Mouse (Mus musculus): ENCODE measurements around the gene Ankdd1b. TPM values are rescaled to one million over a fixed set of nuclear protein-coding genes. Genes with fewer than 3 reads are reported as not detected.

The Ankdd1b gene
- total and polyA plus RNA-seq, 2 experiments from 2014 or later, result 0.88 to 1.2 TPM

- Histone ChIP-seq H3K9me3 (replicated peaks; ENCODE audit: control insufficient read depth, low read length) (no peaks in the 10 kb centered on the region), H3K4me1 (ENCODE audit: control insufficient read depth, insufficient read depth) (no peaks in the 10 kb centered on the region), H3K9ac (replicated peaks; ENCODE audit: low read depth, low read length) (no peak overlapping the region), H3K36me3 (replicated peaks; ENCODE audit: control insufficient read depth, insufficient read depth, low read length) (no peaks in the 10 kb centered on the region), H3K4me2 (ENCODE audit: low read depth, low read length) (no peak overlapping the region), H3K4me3 (ENCODE audit: low read depth, low read length) (no peak overlapping the region), H3K27me3 (ENCODE audit: control insufficient read depth, insufficient read depth, low read length) (no peaks in the 10 kb centered on the region), H3K27ac (ENCODE audit: low read depth) (no peak overlapping the region)
- 63% methylated on average over 3 of the region's 3 CpGs for WGBS
- DNase-seq (ENCODE audit: low spot score) (no peak), ATAC-seq (ENCODE audit: insufficient read depth, low read depth) (no peak)
- no peak for TF ChIP-seq CTCF (IDR thresholded peaks at IDR 0.05; ENCODE audit: low read depth)
- TF ChIP-seq EP300 (IDR thresholded peaks at IDR 0.05; ENCODE audit: low read depth), result no peak
Observed at GRCm38 (mm10) chr13:96426044-96426443, 45.0 kb downstream of the Ankdd1b start.

- H3K27me3 ChIP-seq (ENCODE audit: control insufficient read depth, insufficient read depth, low read length), result no peaks in the 10 kb centered on the region
- H3K9ac ChIP-seq (replicated peaks; ENCODE audit: low read depth, low read length), result no peak overlapping the region
- H3K27ac ChIP-seq (ENCODE audit: low read depth), result no peak overlapping the region
- TF ChIP-seq CTCF (IDR thresholded peaks at IDR 0.05; ENCODE audit: low read depth) (no peak), EP300 (IDR thresholded peaks at IDR 0.05; ENCODE audit: low read depth) (no peak)
- H3K4me2 ChIP-seq (ENCODE audit: low read depth, low read length), result no peak overlapping the region
- no peaks in the 10 kb centered on the region for H3K4me1 ChIP-seq (ENCODE audit: control insufficient read depth, insufficient read depth)
- H3K9me3 ChIP-seq (replicated peaks; ENCODE audit: control insufficient read depth, low read length), result no peaks in the 10 kb centered on the region
- WGBS, result 89% methylated on average over 12 of the region's 12 CpGs
- no peak for DNase-seq (ENCODE audit: low spot score)
- no peaks in the 10 kb centered on the region for H3K36me3 ChIP-seq (replicated peaks; ENCODE audit: control insufficient read depth, insufficient read depth, low read length)
- no peak overlapping the region for H3K4me3 ChIP-seq (ENCODE audit: low read depth, low read length)
- no peak for ATAC-seq (ENCODE audit: insufficient read depth, low read depth)
Observed at GRCm38 (mm10) chr13:96424496-96425274, 46.3 kb downstream of the Ankdd1b start.

GRCm38 (mm10) chr13:96421230-96421629 lies 49.8 kb downstream of the Ankdd1b start:
- no peak for TF ChIP-seq EP300 (IDR thresholded peaks at IDR 0.05; ENCODE audit: low read depth)
- no peak for TF ChIP-seq CTCF (IDR thresholded peaks at IDR 0.05; ENCODE audit: low read depth)
- Histone ChIP-seq H3K36me3 (replicated peaks; ENCODE audit: control insufficient read depth, insufficient read depth, low read length) (peaks cover 5% of the 10 kb centered on the region), H3K9ac (replicated peaks; ENCODE audit: low read depth, low read length) (no peak overlapping the region), H3K4me1 (ENCODE audit: control insufficient read depth, insufficient read depth) (no peaks in the 10 kb centered on the region), H3K4me3 (ENCODE audit: low read depth, low read length) (no peak overlapping the region), H3K9me3 (replicated peaks; ENCODE audit: control insufficient read depth, low read length) (no peaks in the 10 kb centered on the region), H3K27ac (ENCODE audit: low read depth) (no peak overlapping the region), H3K27me3 (ENCODE audit: control insufficient read depth, insufficient read depth, low read length) (no peaks in the 10 kb centered on the region), H3K4me2 (ENCODE audit: low read depth, low read length) (no peak overlapping the region)
- ATAC-seq (ENCODE audit: insufficient read depth, low read depth), result no peak
- DNase-seq (ENCODE audit: low spot score), result no peak

- Histone ChIP-seq H3K36me3 (replicated peaks; ENCODE audit: control insufficient read depth, insufficient read depth, low read length) (peaks cover 31% of the 10 kb centered on the region), H3K27me3 (ENCODE audit: control insufficient read depth, insufficient read depth, low read length) (no peaks in the 10 kb centered on the region), H3K9ac (replicated peaks; ENCODE audit: low read depth, low read length) (no peak overlapping the region), H3K4me1 (ENCODE audit: control insufficient read depth, insufficient read depth) (no peaks in the 10 kb centered on the region), H3K4me2 (ENCODE audit: low read depth, low read length) (no peak overlapping the region), H3K27ac (ENCODE audit: low read depth) (no peak overlapping the region), H3K4me3 (ENCODE audit: low read depth, low read length) (no peak overlapping the region), H3K9me3 (replicated peaks; ENCODE audit: control insufficient read depth, low read length) (no peaks in the 10 kb centered on the region)
- DNase-seq (ENCODE audit: low spot score) (no peak), ATAC-seq (ENCODE audit: insufficient read depth, low read depth) (no peak; the same call in 1 of the 2 replicates)
- no peak for TF ChIP-seq EP300 (IDR thresholded peaks at IDR 0.05; ENCODE audit: low read depth)
- TF ChIP-seq CTCF (IDR thresholded peaks at IDR 0.05; ENCODE audit: low read depth), result no peak
- 63% methylated on average over 4 of the region's 4 CpGs for WGBS
Observed at GRCm38 (mm10) chr13:96418487-96418886, 52.5 kb downstream of the Ankdd1b start.

- no peaks in the 10 kb centered on the region for H3K4me1 ChIP-seq (ENCODE audit: control insufficient read depth, insufficient read depth)
- no peaks in the 10 kb centered on the region for H3K27me3 ChIP-seq (ENCODE audit: control insufficient read depth, insufficient read depth, low read length)
- DNase-seq (ENCODE audit: low spot score) (no peak), ATAC-seq (ENCODE audit: insufficient read depth, low read depth) (no peak)
- peaks cover 42% of the 10 kb centered on the region for H3K36me3 ChIP-seq (replicated peaks; ENCODE audit: control insufficient read depth, insufficient read depth, low read length)
- H3K4me3 ChIP-seq (ENCODE audit: low read depth, low read length), result no peak overlapping the region
- no peak overlapping the region for H3K4me2 ChIP-seq (ENCODE audit: low read depth, low read length)
- H3K9me3 ChIP-seq (replicated peaks; ENCODE audit: control insufficient read depth, low read length), result no peaks in the 10 kb centered on the region
- H3K27ac ChIP-seq (ENCODE audit: low read depth), result no peak overlapping the region
- 70% methylated on average over 5 of the region's 5 CpGs for WGBS
- TF ChIP-seq EP300 (IDR thresholded peaks at IDR 0.05; ENCODE audit: low read depth) (no peak), CTCF (IDR thresholded peaks at IDR 0.05; ENCODE audit: low read depth) (no peak)
- H3K9ac ChIP-seq (replicated peaks; ENCODE audit: low read depth, low read length), result no peak overlapping the region
Observed at GRCm38 (mm10) chr13:96417261-96417813, 53.7 kb downstream of the Ankdd1b start.
